8 mouse cellular contexts compared by ENCODE assay signal in genomic region chr8:122432443-122433268, GRCm38 (mm10). TPM values are rescaled to one million over a fixed set of nuclear protein-coding genes. Genes with fewer than 3 reads are reported as not detected.
DNase-seq lines count a peak whose midpoint lies in the region; ATAC-seq and TF ChIP-seq lines count a peak whose summit lies in the region.

Gene Cyba (minus strand): TSS chr8:122432930.

- H3K36me3 ChIP-seq in embryonic facial prominence, embryonic 15.5 days: peaks cover 33% of the 10 kb centered on the region
- H3K36me3 ChIP-seq in heart, embryonic 13.5 days: peaks cover 46% of the 10 kb centered on the region
- 0 out of 2 replicates have a peak, but pooled peaks cover 9% of the 10 kb centered on the region for H3K36me3 ChIP-seq in kidney, postnatal 0 days (ENCODE audit: insufficient read depth, low read length)

- H3K4me3 ChIP-seq in embryonic facial prominence, embryonic 15.5 days (replicated peaks): peak within 1 kb of the TSS; percentile 63
- H3K4me3 ChIP-seq in heart, embryonic 13.5 days: peak within 1 kb of the TSS; percentile 68
- peak within 1 kb of the TSS; percentile 55 for H3K4me3 ChIP-seq in kidney, postnatal 0 days (replicated peaks; ENCODE audit: low read depth, low read length)

- DNase-seq in left cerebral cortex, postnatal 4 days: peak; percentile 46
- DNase-seq in left cerebral cortex, adult 9 months (ENCODE audit: low spot score in 2 of 2): no peak
- DNase-seq in kidney, postnatal 0 days (ENCODE audit: low spot score): peak; percentile 79
- DNase-seq in lung, postnatal 36 days: peak; percentile 93
- DNase-seq in retina, embryonic 14.5 days (ENCODE audit: low spot score): peak; percentile 68
- DNase-seq in right cerebral cortex, postnatal 10 days (ENCODE audit: low spot score in 2 of 2): no peak

- 4% methylated on average over 45 of the region's 45 CpGs for WGBS in embryonic facial prominence, embryonic 15.5 days
- 3% methylated on average over 45 of the region's 45 CpGs for WGBS in heart, embryonic 13.5 days
- WGBS in kidney, postnatal 0 days: 4% methylated on average over 44 of the region's 45 CpGs

- no peaks in the 10 kb centered on the region for H3K27me3 ChIP-seq in embryonic facial prominence, embryonic 15.5 days
- H3K27me3 ChIP-seq in heart, embryonic 13.5 days (replicated peaks): no peaks in the 10 kb centered on the region
- H3K27me3 ChIP-seq in kidney, postnatal 0 days (ENCODE audit: insufficient read depth, low read length): no peaks in the 10 kb centered on the region

- peaks cover 17% of the 10 kb centered on the region for H3K4me1 ChIP-seq in embryonic facial prominence, embryonic 15.5 days
- peaks cover 22% of the 10 kb centered on the region for H3K4me1 ChIP-seq in heart, embryonic 13.5 days
- H3K4me1 ChIP-seq in kidney, postnatal 0 days (replicated peaks; ENCODE audit: insufficient read depth, low read length): peaks cover 23% of the 10 kb centered on the region

- peak within 1 kb of the TSS; percentile 92 for H3K4me2 ChIP-seq in embryonic facial prominence, embryonic 15.5 days (replicated peaks)
- peak within 1 kb of the TSS; percentile 90 for H3K4me2 ChIP-seq in heart, embryonic 13.5 days
- peak within 1 kb of the TSS; percentile 84 for H3K4me2 ChIP-seq in kidney, postnatal 0 days (ENCODE audit: low read length)

- intact Hi-C loops in left cerebral cortex, postnatal 4 days (cut with DNase I): no loop called here

- H3K9ac ChIP-seq in embryonic facial prominence, embryonic 15.5 days: peak within 1 kb of the TSS; percentile 58
- peak within 1 kb of the TSS; percentile 88 for H3K9ac ChIP-seq in heart, embryonic 13.5 days
- H3K9ac ChIP-seq in kidney, postnatal 0 days (ENCODE audit: low read depth, low read length): peak within 1 kb of the TSS; percentile 73

- no peak for TF ChIP-seq CTCF in kidney, postnatal 0 days (IDR thresholded peaks at IDR 0.05; ENCODE audit: low read depth)

- peak within 1 kb of the TSS; percentile 51 for H3K27ac ChIP-seq in embryonic facial prominence, embryonic 15.5 days (replicated peaks)
- H3K27ac ChIP-seq in heart, embryonic 13.5 days (replicated peaks): peak within 1 kb of the TSS; percentile 71
- H3K27ac ChIP-seq in kidney, postnatal 0 days: peak within 1 kb of the TSS; percentile 78

- H3K9me3 ChIP-seq in embryonic facial prominence, embryonic 15.5 days (replicated peaks): no peaks in the 10 kb centered on the region
- H3K9me3 ChIP-seq in heart, embryonic 13.5 days: no peaks in the 10 kb centered on the region
- H3K9me3 ChIP-seq in kidney, postnatal 0 days (replicated peaks; ENCODE audit: low read length): no peaks in the 10 kb centered on the region

- ATAC-seq in embryonic facial prominence, embryonic 15.5 days (ENCODE audit: insufficient number of reproducible peaks, low FRiP score, low TSS enrichment, low read depth): peak; percentile 82
- ATAC-seq in heart, embryonic 13.5 days (ENCODE audit: extremely low read depth, insufficient number of reproducible peaks, low FRiP score, low TSS enrichment): peak; percentile 51; the same call in 1 of the 2 replicates
- peak; percentile 83 for ATAC-seq in kidney, postnatal 0 days (replicated peaks; ENCODE audit: low FRiP score, low read depth)

RNA-seq across cellular contexts. Expression of gene Cyba, which starts in this region (rescaled TPM):
- total RNA-seq in left cerebral cortex, postnatal 4 days (2021): 10 to 100 TPM in 1 of 2 experiments, 1 to 10 TPM in 1; 8.8 to 10.1 TPM
- polyA plus RNA-seq in embryonic facial prominence, embryonic 15.5 days (2015; fragmentation: Nextera tagmentation; extraction: Ambion mirVana): 173 and 186 TPM in 2 replicates
- polyA plus RNA-seq in heart, embryonic 13.5 days (2015; fragmentation: Nextera tagmentation; extraction: Ambion mirVana): 170 and 202 TPM in 2 replicates
- polyA plus RNA-seq in kidney, postnatal 0 days (2015; fragmentation: Nextera tagmentation; extraction: Ambion mirVana): 647 and 704 TPM in 2 replicates

Comparison
In these comparisons a context has a peak if more than half of its experiments do, and no peak if none do; other contexts are left out.
1. DNase-seq: peak in left cerebral cortex, postnatal 4 days (single experiment), kidney, postnatal 0 days (single experiment), lung, postnatal 36 days (single experiment) and retina, embryonic 14.5 days (single experiment); none in left cerebral cortex, adult 9 months (0 of 2) and right cerebral cortex, postnatal 10 days (0 of 2).
2. Peak in every context shown above with its lines, with median percentiles within 50 percentile points of each other: ATAC-seq, H3K27ac ChIP-seq, H3K4me2 ChIP-seq, H3K4me3 ChIP-seq and H3K9ac ChIP-seq.